Mouse (Mus musculus): Measurements from ENCODE around the gene Sult5a1.
A peak's percentile ranks its signal among the peaks of the same experiment; 100 is the strongest.

The Sult5a1 gene

GRCm38 (mm10) chr8:123101244-123101643 is 56.9 kb downstream of the Sult5a1 start:
- no peak for DNase-seq (ENCODE audit: low spot score)

- DNase-seq (ENCODE audit: low spot score) = no peak
Observed at GRCm38 (mm10) chr8:123100288-123100687, 57.8 kb downstream of the Sult5a1 start.

- peak; percentile 50 for DNase-seq (ENCODE audit: low spot score)
Observed at GRCm38 (mm10) chr8:123097786-123098584, 60.1 kb downstream of the Sult5a1 start.

- no peak for DNase-seq (ENCODE audit: low spot score)
Observed at GRCm38 (mm10) chr8:123097216-123097615, 60.9 kb downstream of the Sult5a1 start.
